Mouse (Mus musculus) ES-Bruce4 (cell line): ENCODE results near the gene Vmn1r222.
"Not testable (repeated sequence)": the region's sequence is repeated elsewhere in the genome, so short reads cannot be mapped to it uniquely, and the experiment has no call there.

Experiments
- CTCF ChIP-seq: IDR thresholded peaks from one replicate; pipeline ENCODE4 v1.8.1; 2011; ENCODE audit warnings: low read depth, low read length
- EP300 ChIP-seq: IDR thresholded peaks from 2 replicates; pipeline ENCODE4 v1.6.1; 2011; ENCODE audit warnings: low read depth, low read length; ENCODE audit not compliant: insufficient read depth
- POLR2A ChIP-seq: IDR thresholded peaks from one replicate; pipeline ENCODE4 v1.8.1; 2011; ENCODE audit warnings: low read length; ENCODE audit not compliant: insufficient read depth

DNA sequence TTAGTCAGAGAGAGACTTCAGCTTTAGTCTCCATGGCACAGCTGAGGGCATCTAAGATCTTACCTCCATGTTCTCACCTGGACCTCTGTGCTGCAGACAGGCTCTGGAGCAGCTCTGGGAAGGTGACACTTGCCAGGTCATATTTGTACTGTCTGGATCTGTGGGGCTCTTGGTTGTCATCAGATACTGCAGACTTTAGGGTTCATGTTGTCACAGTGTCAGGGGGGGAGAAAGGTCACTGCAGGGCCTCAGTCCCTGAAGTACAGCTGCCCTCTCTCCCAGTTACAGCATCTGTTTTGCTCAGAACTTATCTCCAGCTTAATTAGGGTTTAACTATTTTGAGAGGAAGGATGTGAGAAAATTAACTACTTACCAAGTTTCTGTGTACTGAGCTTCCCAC, at the start of gene Vmn1r222:
- not testable (repeated sequence) for TF ChIP-seq POLR2A, CTCF, EP300
